Mouse (Mus musculus) liver, adult 2 months (tissue): ENCODE data around the gene Nr4a3. TPM values are rescaled to one million over a fixed set of nuclear protein-coding genes. Genes with fewer than 3 reads are reported as not detected.

Source experiments
- DNase-seq: peaks from one replicate; pipeline ENCODE4 v3.0.0-alpha.2; 2011; ENCODE audit warnings: low read depth, low spot score; ENCODE audit errors: extremely low read depth
- H3K27ac ChIP-seq: fragments of 200-500 bp; replicated peaks from 2 replicates; pipeline ENCODE4 v1.5.1; 2012; ENCODE audit warnings: low read depth, mild to moderate bottlenecking, control low read depth, inconsistent platforms, low read length; ENCODE audit not compliant: insufficient read depth
- H3K27me3 ChIP-seq: fragments of 200-500 bp; 2 replicates; pipeline ENCODE4 v1.6.1; 2012; ENCODE audit warnings: mild to moderate bottlenecking, moderate library complexity, low read length, inconsistent platforms; ENCODE audit not compliant: control insufficient read depth, insufficient read depth
- H3K36me3 ChIP-seq: fragments of 200-500 bp; 2 replicates; pipeline ENCODE4 v1.6.1; 2012; ENCODE audit warnings: low read length, inconsistent platforms; ENCODE audit not compliant: control insufficient read depth, insufficient read depth
- H3K4me1 ChIP-seq: fragments of 200-500 bp; 2 replicates; pipeline ENCODE4 v1.6.1; 2011; ENCODE audit warnings: low read length; ENCODE audit not compliant: control insufficient read depth, insufficient read depth
- H3K4me3 ChIP-seq: fragments of 200-500 bp; 2 replicates; pipeline ENCODE4 v1.5.1; 2011; ENCODE audit warnings: low read depth, mild to moderate bottlenecking, control low read depth, low read length, moderate library complexity; ENCODE audit not compliant: insufficient read depth
- H3K79me2 ChIP-seq: fragments of 200-500 bp; 2 replicates; pipeline ENCODE4 v1.6.1; 2012; ENCODE audit warnings: inconsistent platforms, mild to moderate bottlenecking, low read length, moderate library complexity; ENCODE audit not compliant: control insufficient read depth, insufficient read depth
- H3K9ac ChIP-seq: fragments of 200-500 bp; 2 replicates; pipeline ENCODE4 v1.6.1; 2012; ENCODE audit warnings: low read depth, mild to moderate bottlenecking, control low read depth, inconsistent platforms, low read length
- CTCF ChIP-seq: fragments of 200-500 bp; IDR thresholded peaks from 2 replicates; pipeline ENCODE4 v1.5.1; 2011; ENCODE audit warnings: low read depth, low read length, control low read depth
- POLR2A ChIP-seq: fragments of 200-500 bp; IDR thresholded peaks from 2 replicates; pipeline ENCODE4 v1.6.1; 2011; ENCODE audit warnings: low read length, control low read depth; ENCODE audit not compliant: insufficient read depth; ENCODE audit errors: extremely low read depth
- WGBS: fragments of 180-500 bp; shearing (Covaris S2); methylation state at CpG from one replicate; pipeline ENCODE4 v1.1.7; 2018; 5-methylcytosine and 5-hydroxymethylcytosine counted together
- polyA plus RNA-seq: library from polyadenylated mRNA; depleted of rRNA; stranded (reverse); fragments of >200 nt; gene quantifications from 2 replicates; pipeline ENCODE4 v1.2.3, GENCODE M21; 2012; rRNA removed
- total RNA-seq: library from RNA; depleted of rRNA; stranded (reverse); fragments of >200 nt; gene quantifications from 2 replicates; pipeline ENCODE4 v1.2.3, GENCODE M21; 2014; rRNA removed

Nr4a3 gene
- under 0.01 and 0.13 TPM in 2 replicates for total RNA-seq
- polyA plus RNA-seq = not detected in 2 replicates

GRCm38 (mm10) chr4:48044491-48045211 lies at the start of gene Nr4a3:
Nr4a3 (plus strand) TSS chr4:48045153.
- Histone ChIP-seq H3K9ac (peak within 1 kb of the TSS; percentile 62), H3K4me1 (peaks cover 6% of the 10 kb centered on the region; the same call in 1 of the 2 replicates), H3K27me3 (peaks cover 10% of the 10 kb centered on the region)

GRCm38 (mm10) chr4:48002969-48003368 lies 42.0 kb upstream of the Nr4a3 start:
- H3K9ac ChIP-seq = no peak overlapping the region
- 78% methylated on average over 4 of the region's 4 CpGs for WGBS
- H3K4me1 ChIP-seq = no peaks in the 10 kb centered on the region
- no peaks in the 10 kb centered on the region for H3K36me3 ChIP-seq
- no peak overlapping the region for H3K27ac ChIP-seq
- H3K79me2 ChIP-seq = no peaks in the 10 kb centered on the region
- DNase-seq = no peak
- no peak for TF ChIP-seq CTCF
- no peak for TF ChIP-seq POLR2A
- H3K4me3 ChIP-seq = no peak overlapping the region
- H3K27me3 ChIP-seq = no peaks in the 10 kb centered on the region

More at GRCm38 (mm10) chr4:48044491-48045211, at the start of gene Nr4a3:
- Histone ChIP-seq H3K36me3 (no peaks in the 10 kb centered on the region), H3K4me3 (peak within 1 kb of the TSS; percentile 49), H3K27ac (peak within 1 kb of the TSS; percentile 3), H3K79me2 (peaks cover 4% of the 10 kb centered on the region; the same call in 1 of the 2 replicates)
- TF ChIP-seq CTCF = no peak
- 0 out of 2 replicates have a peak, but pooled peaks have one; percentile 29 for TF ChIP-seq POLR2A
- WGBS = under 1% methylated on average over 54 of the region's 54 CpGs
- DNase-seq = peak; percentile 80

GRCm38 (mm10) chr4:48003456-48003855 lies 41.5 kb upstream of the Nr4a3 start:
- Histone ChIP-seq H3K79me2 (no peaks in the 10 kb centered on the region), H3K9ac (no peak overlapping the region), H3K4me3 (no peak overlapping the region), H3K36me3 (no peaks in the 10 kb centered on the region), H3K4me1 (no peaks in the 10 kb centered on the region), H3K27me3 (no peaks in the 10 kb centered on the region), H3K27ac (no peak overlapping the region)
- TF ChIP-seq CTCF = no peak
- TF ChIP-seq POLR2A = no peak
- DNase-seq = no peak
- 86% methylated on average over 3 of the region's 3 CpGs for WGBS

GRCm38 (mm10) chr4:48006355-48006754 lies 38.6 kb upstream of the Nr4a3 start:
- no peak for DNase-seq
- H3K9ac ChIP-seq = no peak overlapping the region
- H3K36me3 ChIP-seq = no peaks in the 10 kb centered on the region
- H3K27ac ChIP-seq = no peak overlapping the region
- no peaks in the 10 kb centered on the region for H3K27me3 ChIP-seq
- no peak overlapping the region for H3K4me3 ChIP-seq
- 79% methylated on average over 3 of the region's 3 CpGs for WGBS
- no peaks in the 10 kb centered on the region for H3K79me2 ChIP-seq
- no peak for TF ChIP-seq POLR2A
- TF ChIP-seq CTCF = no peak
- H3K4me1 ChIP-seq = no peaks in the 10 kb centered on the region

- Histone ChIP-seq H3K9ac (no peak overlapping the region), H3K4me3 (no peak overlapping the region), H3K36me3 (no peaks in the 10 kb centered on the region), H3K4me1 (no peaks in the 10 kb centered on the region), H3K27me3 (no peaks in the 10 kb centered on the region), H3K79me2 (no peaks in the 10 kb centered on the region), H3K27ac (no peak overlapping the region)
- 88% methylated on average over 3 of the region's 3 CpGs for WGBS
- DNase-seq = no peak
- TF ChIP-seq POLR2A (no peak), CTCF (no peak)
Observed at GRCm38 (mm10) chr4:48012209-48012608, 32.7 kb upstream of the Nr4a3 start.

GRCm38 (mm10) chr4:48022966-48023365 lies 22.0 kb upstream of the Nr4a3 start:
- Histone ChIP-seq H3K36me3 (no peaks in the 10 kb centered on the region), H3K27ac (no peak overlapping the region), H3K4me3 (no peak overlapping the region), H3K9ac (no peak overlapping the region), H3K79me2 (no peaks in the 10 kb centered on the region), H3K4me1 (no peaks in the 10 kb centered on the region), H3K27me3 (no peaks in the 10 kb centered on the region)
- DNase-seq = no peak
- WGBS = 64% methylated on average over 3 of the region's 3 CpGs
- TF ChIP-seq POLR2A = no peak
- TF ChIP-seq CTCF = no peak
